Mouse (Mus musculus): ENCODE measurements around the gene Tollip.

Tollip gene

DNA sequence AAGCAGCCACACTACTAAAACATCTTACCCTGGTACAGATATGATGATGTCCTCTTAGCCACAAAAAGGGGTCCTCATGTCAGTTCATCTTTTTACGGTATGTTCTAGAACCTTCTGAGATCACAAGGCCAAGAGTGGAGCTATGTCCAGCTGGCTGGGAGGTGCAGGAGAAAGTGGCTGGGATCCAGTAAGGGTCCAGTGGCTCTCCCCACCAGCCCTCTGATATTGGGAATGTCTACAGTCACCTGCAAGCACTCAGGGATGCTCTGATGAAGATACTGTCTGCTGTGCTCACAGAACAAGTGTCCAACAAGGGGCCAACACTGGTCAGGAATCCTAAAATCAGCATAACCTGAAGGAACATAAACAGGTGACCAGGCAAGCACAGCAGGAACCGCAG lies at the start of gene Tollip:
TSS of gene Tollip (minus strand) at position 101 of the 400 bp plus-strand sequence.
- no peak for DNase-seq (ENCODE audit: low read depth)

DNA sequence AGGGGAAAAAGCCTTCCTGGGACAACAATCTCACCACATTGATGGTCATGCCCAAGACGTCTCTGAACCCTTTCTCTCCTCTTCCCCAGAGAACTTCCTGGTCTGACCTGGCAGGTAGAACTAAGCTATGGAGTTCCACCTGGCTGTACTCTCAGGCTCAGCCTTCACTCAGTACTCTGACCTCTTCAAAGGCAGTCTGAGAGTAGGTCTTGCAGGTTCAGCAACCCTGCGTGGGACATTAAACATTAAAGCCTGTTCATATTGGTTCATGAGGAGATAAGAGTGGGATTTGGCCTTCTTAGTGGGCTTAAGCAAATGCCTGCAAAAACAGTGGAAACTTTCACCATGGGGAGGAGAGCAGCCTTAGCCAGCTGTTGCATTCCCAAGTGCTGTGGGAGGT lies 48.0 kb upstream of the Tollip start:
- no peak for DNase-seq (ENCODE audit: low read depth)

DNA sequence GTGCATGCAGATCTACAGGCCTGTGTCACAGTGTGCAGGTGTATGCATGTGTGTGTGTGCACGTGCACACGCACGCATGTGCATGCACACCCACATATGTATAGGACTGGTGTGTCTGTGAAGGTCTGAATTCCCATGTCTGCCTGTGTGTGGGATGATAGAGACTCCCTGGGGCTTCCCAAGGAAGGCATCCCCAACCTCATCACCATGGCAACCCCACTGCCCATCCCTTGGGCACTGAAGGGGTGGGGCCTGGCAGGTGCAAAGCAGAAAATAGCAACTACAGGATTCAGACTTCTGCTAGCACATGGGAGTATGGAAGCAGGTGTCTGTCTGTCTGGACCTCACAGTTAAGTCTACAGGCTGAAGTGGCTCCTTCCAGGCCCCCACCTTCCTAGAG lies 44.2 kb upstream of the Tollip start:
- DNase-seq (ENCODE audit: low read depth), result no peak

DNA sequence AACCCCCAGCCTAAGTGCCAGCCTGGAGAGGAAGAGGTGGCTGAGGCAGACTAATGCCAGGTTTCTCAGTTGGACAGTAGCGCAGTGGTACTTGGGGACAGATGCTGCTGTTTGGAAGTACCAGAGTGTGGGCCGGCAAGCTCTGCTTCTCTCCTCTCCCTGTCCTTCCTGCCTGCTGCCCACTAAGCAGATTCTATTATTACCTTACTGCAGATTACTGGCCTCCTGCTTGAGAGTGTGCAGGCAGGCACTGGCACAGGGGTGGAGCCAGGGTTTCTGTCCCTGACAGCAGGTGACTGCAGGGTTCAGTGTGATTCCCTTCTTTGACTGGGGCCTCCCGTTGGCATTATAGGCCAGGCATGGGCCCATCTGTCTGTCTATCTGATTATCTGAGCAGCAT lies 43.2 kb upstream of the Tollip start:
- DNase-seq (ENCODE audit: low read depth), result no peak

DNA sequence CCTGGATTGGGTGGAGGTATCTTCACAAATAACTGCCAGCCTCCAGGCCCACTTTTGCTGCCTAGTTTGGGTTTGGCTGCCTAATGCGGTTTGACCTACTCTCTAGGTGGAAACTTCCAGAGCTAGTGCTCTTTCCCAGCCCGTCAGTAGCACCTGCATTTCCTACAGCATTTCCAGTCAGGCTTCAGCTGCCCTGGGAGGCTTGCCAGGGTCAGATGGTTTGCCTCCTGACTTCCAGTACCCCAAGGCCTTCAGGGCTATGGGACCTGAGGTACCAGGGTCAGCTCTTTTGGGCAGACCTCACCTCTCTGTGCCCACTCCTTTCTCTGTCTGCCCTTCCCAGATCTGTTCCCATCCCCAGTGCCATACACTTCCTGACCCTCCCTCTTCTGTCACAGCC lies 42.6 kb upstream of the Tollip start:
- no peak for DNase-seq (ENCODE audit: low read depth)

DNA sequence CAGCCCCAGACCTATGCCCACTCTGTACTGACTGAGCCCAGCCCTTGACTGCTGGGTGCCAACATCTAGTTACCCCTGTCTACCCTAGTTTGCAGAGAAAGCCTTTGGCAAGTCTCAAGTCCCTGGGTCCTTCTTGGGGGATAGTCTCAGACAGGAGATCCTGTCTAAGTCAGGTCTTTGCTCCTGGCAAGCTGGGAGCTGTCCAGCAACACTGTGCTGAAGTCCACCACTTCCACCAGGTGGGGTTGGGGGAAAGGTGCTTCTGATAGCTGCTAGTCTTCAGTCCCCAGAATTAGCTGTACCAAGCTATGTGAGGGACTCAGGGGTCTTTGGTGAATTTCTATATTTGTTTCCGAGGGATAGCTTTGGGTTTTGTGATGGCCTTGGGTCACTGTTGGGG lies 40.8 kb upstream of the Tollip start:
- no peak for DNase-seq (ENCODE audit: low read depth)

DNA sequence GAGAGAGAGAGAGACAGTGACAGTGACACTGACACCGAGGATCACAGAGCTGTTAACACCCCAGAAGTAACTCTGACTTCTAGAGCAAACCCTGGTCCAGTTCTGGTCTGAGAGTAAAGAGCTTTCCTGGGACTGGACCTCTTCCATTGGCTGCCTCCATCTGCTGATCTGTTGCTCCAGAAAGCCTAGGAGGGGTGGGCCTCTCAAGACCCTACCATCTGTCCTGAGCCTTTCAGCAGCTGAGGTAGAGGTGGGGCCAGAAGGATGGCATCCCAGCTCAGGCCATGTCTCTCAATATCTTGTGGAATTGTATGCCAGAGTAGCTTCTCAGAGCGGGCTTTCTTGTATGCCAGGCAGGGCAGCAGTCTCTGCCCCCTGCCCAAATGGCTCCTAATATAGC lies 39.9 kb upstream of the Tollip start:
- no peak for DNase-seq (ENCODE audit: low read depth)

DNA sequence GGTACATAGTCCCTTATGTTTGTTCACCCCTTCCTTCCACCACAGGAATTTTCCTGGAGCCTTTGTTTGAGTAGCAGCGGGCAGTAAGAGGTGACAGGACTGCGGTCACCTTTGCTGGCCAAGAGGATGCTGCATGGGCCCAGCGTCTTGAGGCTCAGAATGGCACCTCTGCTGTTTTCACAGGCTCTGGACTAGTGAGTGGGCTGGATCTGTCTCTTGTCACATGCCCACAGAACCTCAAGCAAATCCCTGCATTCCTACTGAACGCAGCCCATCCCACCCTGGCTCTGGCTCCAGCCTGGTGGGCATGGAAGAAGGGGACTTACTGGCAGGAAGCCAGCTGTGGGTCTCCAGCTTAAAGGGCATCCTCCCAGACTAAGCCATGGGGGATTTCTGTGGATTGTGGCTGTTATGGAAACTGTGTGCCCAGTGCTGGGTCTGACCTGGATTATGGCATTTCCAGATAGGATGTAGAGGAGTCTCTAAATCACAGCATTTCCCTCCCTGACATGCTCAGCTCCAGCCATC lies 39.3 kb upstream of the Tollip start:
- no peak for DNase-seq (ENCODE audit: low read depth)

DNA sequence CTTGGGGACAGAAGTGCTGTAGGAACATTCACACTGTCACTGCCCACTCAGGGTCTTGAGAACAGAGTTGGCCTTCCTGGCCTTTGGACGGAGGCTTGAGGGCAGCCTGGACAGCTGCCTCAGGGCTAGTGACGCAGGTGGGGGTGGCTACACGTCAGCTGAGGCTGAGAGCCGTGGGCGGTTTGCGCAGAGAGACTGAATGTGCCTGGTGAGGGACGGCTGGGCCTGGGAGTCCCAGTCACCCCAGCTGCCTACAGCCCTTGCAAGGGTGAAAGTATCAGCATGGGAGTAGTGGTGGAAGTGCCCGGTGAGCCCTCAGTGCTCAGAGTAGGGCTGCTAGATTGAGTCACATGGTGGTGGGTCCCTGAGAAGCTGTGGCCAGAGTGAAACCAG lies 37.9 kb upstream of the Tollip start:
- no peak for DNase-seq (ENCODE audit: low read depth)

DNA sequence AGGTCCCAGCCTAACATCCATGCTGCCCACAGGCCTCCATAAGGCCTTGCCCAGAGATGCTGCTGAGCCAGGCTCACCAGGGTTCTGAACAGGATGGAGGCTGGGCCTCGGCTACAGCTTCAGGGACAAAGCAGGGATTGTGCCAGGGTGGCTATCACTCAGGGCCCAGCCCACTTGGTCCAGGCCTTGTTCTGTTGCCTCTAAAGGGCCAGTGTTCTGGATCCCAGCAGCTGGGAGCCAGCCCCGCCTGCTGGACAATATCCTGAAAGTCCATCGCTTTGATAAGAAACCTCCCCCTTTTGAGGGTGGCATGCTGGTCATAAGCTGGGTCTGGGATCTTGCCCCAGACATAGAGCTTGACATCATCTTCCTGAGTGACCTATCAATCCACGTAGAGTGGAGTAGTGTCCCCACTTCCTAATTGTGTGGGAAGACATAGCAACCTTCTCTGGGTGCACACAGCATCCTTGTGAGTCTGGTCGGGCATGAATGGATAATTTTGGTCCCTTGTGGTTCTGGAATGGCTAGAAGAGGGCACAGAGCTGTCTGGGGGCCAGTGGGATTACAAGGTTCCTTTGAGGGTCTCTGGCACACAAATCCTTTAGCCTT lies 37.4 kb upstream of the Tollip start:
- DNase-seq (ENCODE audit: low read depth), result no peak

DNA sequence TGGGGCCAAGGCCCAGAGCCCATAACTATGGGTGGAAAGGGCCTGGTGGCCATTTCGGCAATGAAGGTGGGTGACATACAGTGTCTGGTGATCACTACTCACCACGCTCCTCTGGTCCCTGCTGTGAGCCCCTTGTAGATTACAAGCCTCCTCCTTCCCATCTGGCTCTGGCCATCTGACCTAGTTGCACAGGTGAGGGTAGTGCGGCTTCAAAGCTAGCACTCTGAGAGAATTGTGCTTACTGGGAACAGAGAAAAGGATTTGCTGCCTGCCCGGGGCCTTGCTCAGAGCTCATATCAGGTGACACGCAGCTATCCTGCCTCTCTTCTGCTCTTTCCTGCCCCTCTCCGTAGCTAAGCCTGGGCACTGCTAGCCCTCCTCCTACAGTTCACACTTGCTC lies 35.3 kb upstream of the Tollip start:
- DNase-seq (ENCODE audit: low read depth), result no peak

DNA sequence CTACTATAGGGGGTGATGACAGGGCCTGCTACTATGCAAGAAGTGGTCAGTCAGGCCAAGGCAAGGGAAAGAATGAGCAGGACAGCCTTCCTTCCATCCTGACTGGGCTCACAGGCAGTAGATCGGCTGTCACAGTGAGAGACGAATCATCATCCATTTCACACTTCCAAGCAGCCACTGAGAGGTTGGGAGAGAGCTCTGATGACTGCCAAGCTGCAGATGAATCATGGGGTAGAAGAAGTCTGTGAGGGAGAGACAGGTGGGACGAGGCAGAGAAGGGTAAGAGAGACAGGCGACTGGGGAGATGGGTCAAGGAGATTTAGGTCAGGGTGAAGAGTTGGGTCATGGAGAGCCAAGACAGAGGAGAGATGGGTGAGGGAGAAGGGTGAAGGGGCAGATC lies 34.6 kb upstream of the Tollip start:
- no peak for DNase-seq (ENCODE audit: low read depth)

DNA sequence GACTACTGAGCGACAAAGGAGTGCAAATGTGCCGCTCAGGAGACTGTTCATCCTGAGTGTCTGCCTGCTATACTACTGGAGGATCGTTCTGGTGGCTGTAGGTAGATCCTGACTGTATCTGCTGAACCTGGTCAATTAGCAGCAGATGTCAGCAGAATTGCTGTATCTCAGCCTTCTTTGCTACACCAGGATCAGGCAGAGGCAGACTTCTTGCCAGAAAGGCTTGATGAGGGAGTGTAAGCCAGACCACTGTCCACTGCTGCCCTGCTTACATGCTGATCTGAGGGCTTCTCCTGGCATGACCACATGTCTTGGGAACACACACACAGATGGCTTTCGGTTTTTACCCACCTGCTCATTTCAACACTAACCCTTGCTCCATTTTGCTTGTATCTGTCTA lies 33.5 kb upstream of the Tollip start:
- DNase-seq (ENCODE audit: low read depth), result no peak

DNA sequence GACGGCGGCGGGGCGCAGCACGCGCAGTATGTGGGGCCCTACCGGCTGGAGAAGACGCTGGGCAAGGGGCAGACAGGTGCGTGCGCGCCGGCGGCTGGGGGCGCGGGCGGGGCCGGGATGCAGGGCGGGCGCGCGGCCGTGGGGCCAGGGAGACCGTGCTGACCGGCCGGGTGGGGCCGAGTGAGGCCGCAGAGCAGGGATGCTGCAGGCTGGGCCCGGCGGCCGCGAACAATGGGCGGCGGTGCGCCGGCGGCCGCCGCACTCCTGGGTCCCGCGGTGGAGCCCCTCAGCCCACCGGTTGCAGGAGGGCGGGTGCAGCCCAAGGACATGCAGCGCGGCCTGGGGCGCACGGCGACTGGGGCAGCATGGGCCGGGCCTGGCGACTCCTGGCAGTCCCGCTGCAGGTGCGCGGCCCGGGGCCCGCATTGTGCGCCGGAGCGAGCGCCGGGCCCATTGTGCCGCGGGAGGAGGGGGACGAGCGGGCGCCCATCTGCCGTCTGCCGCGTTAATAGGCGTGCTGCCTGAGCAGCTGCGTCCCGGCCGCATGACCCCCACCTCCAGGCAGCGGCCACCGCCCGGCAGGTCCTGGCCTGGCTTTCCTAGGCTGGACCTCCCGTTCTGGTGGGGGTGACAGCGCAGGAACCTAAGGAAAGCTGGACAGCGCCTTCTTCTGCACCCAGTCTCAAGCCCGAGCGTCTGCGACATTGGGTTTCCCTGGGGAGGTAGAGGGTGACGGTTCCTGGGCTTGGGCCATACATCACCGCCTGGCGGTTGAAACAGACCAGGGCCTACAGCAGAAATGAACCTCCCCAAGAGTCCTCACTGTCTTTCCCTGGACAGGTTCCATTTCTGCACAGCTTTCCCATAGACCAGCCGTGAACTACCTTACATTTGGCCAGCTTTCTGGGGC lies 32.1 kb upstream of the Tollip start:
- DNase-seq (ENCODE audit: low read depth), result peak; percentile 11

DNA sequence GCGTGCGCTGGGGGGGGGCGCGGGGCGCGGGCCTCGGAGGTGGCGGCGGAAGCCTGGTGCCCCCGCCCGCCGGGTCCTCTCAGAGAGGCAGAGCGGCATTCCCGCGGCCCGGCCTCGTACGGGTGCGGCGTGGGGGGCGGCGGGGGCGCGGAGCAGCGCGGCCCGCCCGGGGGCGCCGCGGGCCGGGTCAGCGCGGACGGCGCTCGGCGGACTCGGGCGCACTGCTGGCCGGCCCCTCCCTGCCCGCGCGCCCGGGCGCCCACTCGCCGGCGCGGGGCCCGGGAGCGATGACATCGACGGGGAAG lies 31.4 kb upstream of the Tollip start:
- no peak for DNase-seq (ENCODE audit: low read depth)

DNA sequence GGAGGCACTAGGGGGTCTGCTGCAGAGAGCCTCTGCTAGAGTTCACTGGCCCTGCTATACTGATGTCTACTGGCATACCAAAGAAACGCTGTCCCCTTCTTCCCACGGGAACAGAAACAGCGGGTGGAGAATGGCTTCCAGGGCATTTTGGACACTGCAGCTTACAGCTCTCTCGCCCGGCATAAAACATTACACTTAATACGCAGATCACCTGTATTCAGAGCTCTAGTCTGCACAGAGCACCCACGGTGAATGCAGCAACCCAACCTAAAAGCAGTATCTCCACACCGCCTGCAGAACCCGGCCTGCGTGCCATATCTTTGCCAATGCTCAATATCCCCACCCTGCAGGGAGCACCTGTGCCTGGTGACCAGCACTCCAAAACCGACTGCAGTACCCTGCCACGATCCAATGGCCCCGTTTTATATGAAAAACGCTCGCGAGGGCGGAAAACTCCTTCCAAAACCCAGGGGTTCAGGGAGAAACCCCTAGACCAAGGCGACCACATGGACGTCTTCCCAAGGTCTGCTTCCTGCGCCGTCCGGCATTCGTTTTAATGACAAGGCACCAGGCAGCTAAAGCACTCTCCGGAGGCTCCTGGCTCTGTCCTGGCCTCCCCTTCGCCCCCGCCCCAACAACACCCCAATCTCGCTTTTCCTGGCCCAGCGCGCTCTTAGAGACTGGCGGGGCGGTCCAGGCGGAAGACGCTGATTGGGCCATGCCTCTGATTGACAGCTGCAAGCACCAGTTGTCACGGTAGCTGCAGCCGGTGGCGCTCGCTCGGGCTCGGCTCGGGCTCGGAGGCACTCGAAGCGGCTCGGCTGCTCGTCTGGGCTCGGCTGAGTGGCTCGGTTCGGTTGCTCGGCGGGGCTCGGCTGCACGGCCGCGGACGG lies 30.8 kb upstream of the Tollip start, which contains the start of gene Brsk2:
TSS of gene Brsk2 (plus strand) at position 846 of the 893 bp plus-strand sequence.
- peak; percentile 87 for DNase-seq (ENCODE audit: low read depth)

DNA sequence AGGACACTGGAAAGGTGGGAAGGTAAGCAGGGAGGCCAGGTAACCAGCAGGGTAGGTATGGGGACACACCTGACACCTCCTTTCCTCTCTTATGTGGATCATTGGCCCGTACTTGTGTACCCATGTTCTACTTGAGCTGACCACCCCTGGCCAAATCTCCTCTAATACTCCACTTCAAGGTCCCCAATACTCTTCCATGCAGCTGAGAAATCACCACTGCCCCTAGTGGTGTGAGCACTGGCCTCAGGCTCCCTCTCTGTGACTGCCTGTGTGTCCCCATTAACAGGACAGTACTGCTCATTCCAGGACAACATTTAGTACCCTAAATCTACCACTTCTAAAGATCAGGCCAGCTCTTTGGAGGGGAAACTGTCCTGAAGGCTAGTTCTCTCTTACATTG lies 29.7 kb upstream of the Tollip start:
- peak; percentile 7 for DNase-seq (ENCODE audit: low read depth)

DNA sequence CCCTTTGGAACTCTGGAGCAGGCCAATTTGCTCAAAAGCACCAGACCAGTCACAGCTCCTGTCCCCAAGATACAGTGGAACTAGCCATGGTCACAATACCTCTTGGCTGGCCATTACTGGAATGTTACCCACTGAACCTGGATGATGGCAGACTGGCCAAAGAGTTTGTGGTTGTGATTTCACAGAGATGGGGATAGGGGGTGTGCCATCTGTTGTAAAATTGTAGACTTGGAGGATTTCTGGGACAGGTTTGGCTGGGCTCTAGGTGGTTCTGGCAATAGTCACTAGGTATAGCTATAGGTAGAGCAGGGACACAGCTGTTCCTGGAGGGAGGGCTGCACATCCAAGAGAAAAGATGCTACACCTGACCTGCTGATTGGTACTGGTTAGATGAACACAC lies 29.2 kb upstream of the Tollip start:
- DNase-seq (ENCODE audit: low read depth), result no peak

DNA sequence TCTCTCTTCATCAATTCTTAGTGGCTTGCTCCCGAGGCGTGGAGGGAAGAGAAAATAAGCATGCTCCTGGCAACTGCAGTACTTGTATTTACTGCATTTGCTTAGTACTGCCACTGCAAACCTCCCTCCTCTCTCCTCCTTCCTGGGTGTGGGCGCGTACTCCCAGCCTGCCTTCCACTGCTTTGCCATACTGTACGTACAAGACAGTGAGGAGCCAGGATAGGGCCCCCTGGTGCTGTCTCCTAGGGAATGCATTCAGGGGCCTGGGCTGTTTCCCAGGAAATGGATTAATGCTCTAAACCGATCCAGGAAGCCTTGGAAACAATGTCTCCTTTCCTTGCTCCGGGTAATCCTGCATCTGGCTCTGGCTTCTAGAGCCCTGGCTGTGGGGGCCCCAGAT lies 27.6 kb upstream of the Tollip start:
- no peak for DNase-seq (ENCODE audit: low read depth)

DNA sequence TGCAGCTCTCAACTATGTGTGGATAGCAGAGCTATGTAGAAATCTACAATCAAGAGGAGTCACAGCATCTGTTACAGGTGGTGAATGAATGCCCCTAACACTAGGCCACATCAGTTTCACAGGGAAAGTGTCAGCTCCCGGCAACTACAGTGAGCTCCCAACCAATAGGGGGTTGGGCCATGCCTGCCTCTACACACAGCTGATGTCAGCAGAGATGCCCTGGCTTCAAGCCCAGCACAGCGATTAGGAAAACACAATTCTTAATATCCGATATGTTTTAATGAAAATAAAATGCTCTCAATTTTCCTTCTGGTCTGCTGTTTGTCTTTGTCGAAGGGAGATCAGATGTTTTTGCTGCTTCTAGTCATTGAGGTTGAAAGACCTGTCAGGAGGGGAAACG lies 25.1 kb upstream of the Tollip start:
- no peak for DNase-seq (ENCODE audit: low read depth)

DNA sequence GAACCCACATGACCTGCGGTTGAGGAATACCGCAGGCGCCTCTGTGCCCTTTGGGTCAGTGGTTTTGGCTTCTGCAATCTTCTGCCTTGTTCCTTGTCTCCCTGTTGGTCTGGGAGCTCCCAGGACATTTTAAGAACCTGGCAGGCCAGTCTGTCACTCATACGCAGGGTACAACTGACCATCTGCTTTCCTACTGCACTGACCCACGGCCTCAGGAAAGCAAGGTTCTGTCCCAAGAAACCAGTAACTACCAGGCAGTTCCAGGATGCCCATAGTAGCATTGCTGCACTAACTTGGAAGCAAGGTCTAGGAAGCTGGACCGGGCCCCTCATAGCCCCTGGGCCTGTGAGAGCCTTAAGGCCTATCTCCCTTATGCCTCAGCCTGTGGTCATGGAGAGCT lies 16.6 kb upstream of the Tollip start:
- DNase-seq (ENCODE audit: low read depth), result no peak

DNA sequence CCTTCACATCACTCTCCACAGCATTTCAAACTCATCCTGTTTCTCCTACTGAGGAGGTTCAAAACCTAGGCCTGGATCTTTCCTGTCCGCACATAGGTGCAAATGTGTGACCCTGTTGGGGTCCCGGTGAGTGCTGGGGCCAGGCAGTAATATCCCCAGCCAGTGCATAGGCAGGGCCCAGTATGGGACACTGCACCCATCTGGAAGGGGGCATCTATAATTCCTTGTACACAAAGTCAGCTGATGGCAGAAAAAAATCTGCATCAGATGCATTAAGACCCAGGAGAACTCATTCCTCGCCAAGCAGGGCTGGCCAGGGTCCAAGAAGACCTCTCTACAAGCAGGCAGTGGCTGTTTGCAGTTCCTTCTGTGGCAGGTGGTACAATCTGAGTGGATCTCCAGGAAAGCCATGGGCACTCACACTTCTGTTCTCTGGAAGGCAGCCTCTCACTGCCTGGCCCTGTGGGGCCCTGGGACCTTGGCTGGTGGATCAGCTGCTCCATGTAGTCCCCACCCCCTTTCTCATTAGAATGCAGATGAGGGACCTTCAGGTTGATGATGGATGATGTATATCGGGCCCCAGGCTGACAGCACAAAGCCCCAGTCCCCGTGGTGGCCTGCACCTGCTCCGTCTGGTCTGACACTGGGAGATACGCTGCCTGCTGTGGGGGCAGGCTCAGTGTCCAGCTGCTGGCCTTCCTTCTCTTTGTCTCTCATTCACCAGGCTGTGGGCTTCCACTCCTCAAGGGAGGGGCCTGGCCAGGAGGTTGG lies 16.0 kb upstream of the Tollip start:
- no peak for DNase-seq (ENCODE audit: low read depth)

All from induced T-regulatory cell, adult 2 months (primary cell).